Mouse (Mus musculus): Measurements from ENCODE around the gene Adgrv1. TPM values are rescaled to one million over a fixed set of nuclear protein-coding genes. Genes with fewer than 3 reads are reported as not detected.
A peak's percentile ranks its signal among the peaks of the same experiment; 100 is the strongest.

The Adgrv1 gene
- polyA plus RNA-seq, 2 experiments, result 0.08 to 0.24 TPM

GRCm38 (mm10) chr13:81358365-81358764, 274.6 kb downstream of the Adgrv1 start:
- TF ChIP-seq CTCF (IDR thresholded peaks at IDR 0.05; ENCODE audit: low read depth), result no peak
- no peak for TF ChIP-seq EP300 (IDR thresholded peaks at IDR 0.05; ENCODE audit: low read depth)
- Histone ChIP-seq H3K4me1 (replicated peaks; ENCODE audit: control insufficient read depth in 2 of 2, insufficient read depth in 2 of 2, low read length in 1 of 2) (no peaks in the 10 kb centered on the region), H3K9me3 (ENCODE audit: control insufficient read depth, low read length) (no peaks in the 10 kb centered on the region), H3K36me3 (replicated peaks; ENCODE audit: control insufficient read depth, insufficient read depth, low read depth) (no peaks in the 10 kb centered on the region), H3K4me3 (ENCODE audit: insufficient read depth in 1 of 2, low read depth in 2 of 2, low read length in 2 of 2) (no peak overlapping the region), H3K27ac (no peak overlapping the region), H3K4me2 (ENCODE audit: low read depth) (no peak overlapping the region), H3K27me3 (ENCODE audit: control insufficient read depth, insufficient read depth, low read length) (no peaks in the 10 kb centered on the region), H3K9ac (replicated peaks) (no peak overlapping the region)
- ATAC-seq (ENCODE audit: insufficient read depth) (no peak), DNase-seq (ENCODE audit: low read depth in 3 of 3, low spot score in 3 of 3) (no peak)
- WGBS (ENCODE audit: insufficient replicate concordance), result 67% methylated on average over 4 of the region's 4 CpGs

- Histone ChIP-seq H3K4me2 (ENCODE audit: low read depth) (no peak overlapping the region), H3K36me3 (replicated peaks; ENCODE audit: control insufficient read depth, insufficient read depth, low read depth) (no peaks in the 10 kb centered on the region), H3K27ac (no peak overlapping the region), H3K9me3 (ENCODE audit: control insufficient read depth, low read length) (no peaks in the 10 kb centered on the region), H3K4me3 (ENCODE audit: insufficient read depth in 1 of 2, low read depth in 2 of 2, low read length in 2 of 2) (no peak overlapping the region), H3K27me3 (ENCODE audit: control insufficient read depth, insufficient read depth, low read length) (no peaks in the 10 kb centered on the region), H3K4me1 (replicated peaks; ENCODE audit: control insufficient read depth in 2 of 2, insufficient read depth in 2 of 2, low read length in 1 of 2) (no peaks in the 10 kb centered on the region), H3K9ac (replicated peaks) (no peak overlapping the region)
- ATAC-seq (ENCODE audit: insufficient read depth) (no peak), DNase-seq (ENCODE audit: low read depth in 3 of 3, low spot score in 3 of 3) (no peak)
- 70% methylated on average over 3 of the region's 3 CpGs for WGBS (ENCODE audit: insufficient replicate concordance)
- no peak for TF ChIP-seq CTCF (IDR thresholded peaks at IDR 0.05; ENCODE audit: low read depth)
Measured at GRCm38 (mm10) chr13:81357215-81357614, 275.7 kb downstream of the Adgrv1 start.

- Histone ChIP-seq H3K27ac (no peak overlapping the region), H3K4me3 (ENCODE audit: insufficient read depth in 1 of 2, low read depth in 2 of 2, low read length in 2 of 2) (no peak overlapping the region), H3K27me3 (ENCODE audit: control insufficient read depth, insufficient read depth, low read length) (no peaks in the 10 kb centered on the region), H3K36me3 (replicated peaks; ENCODE audit: control insufficient read depth, insufficient read depth, low read depth) (no peaks in the 10 kb centered on the region), H3K9ac (replicated peaks) (no peak overlapping the region), H3K4me1 (replicated peaks; ENCODE audit: control insufficient read depth in 2 of 2, insufficient read depth in 2 of 2, low read length in 1 of 2) (peaks cover 0 to 8% of the 10 kb centered on the region in 2 experiments; a peak in 2 of 4 replicates), H3K9me3 (ENCODE audit: control insufficient read depth, low read length) (no peaks in the 10 kb centered on the region), H3K4me2 (ENCODE audit: low read depth) (no peak overlapping the region)
- DNase-seq (ENCODE audit: low read depth in 3 of 3, low spot score in 3 of 3) (no peak), ATAC-seq (ENCODE audit: insufficient read depth) (no peak)
- TF ChIP-seq EP300 (IDR thresholded peaks at IDR 0.05; ENCODE audit: low read depth) (no peak), CTCF (IDR thresholded peaks at IDR 0.05; ENCODE audit: low read depth) (no peak)
- 67% methylated on average over 5 of the region's 5 CpGs for WGBS (ENCODE audit: insufficient replicate concordance)
Measured at GRCm38 (mm10) chr13:81354587-81354986, 278.4 kb downstream of the Adgrv1 start.

- no peak overlapping the region for H3K27ac ChIP-seq
- H3K9me3 ChIP-seq (ENCODE audit: control insufficient read depth, low read length), result no peaks in the 10 kb centered on the region
- H3K4me2 ChIP-seq (ENCODE audit: low read depth), result no peak overlapping the region
- H3K27me3 ChIP-seq (ENCODE audit: control insufficient read depth, insufficient read depth, low read length), result no peaks in the 10 kb centered on the region
- no peak overlapping the region for H3K4me3 ChIP-seq (ENCODE audit: insufficient read depth in 1 of 2, low read depth in 2 of 2, low read length in 2 of 2)
- DNase-seq (ENCODE audit: low read depth in 3 of 3, low spot score in 3 of 3) (no peak), ATAC-seq (ENCODE audit: insufficient read depth) (no peak)
- TF ChIP-seq CTCF (IDR thresholded peaks at IDR 0.05; ENCODE audit: low read depth) (no peak), EP300 (IDR thresholded peaks at IDR 0.05; ENCODE audit: low read depth) (no peak)
- peaks cover 0 to 8% of the 10 kb centered on the region in 2 experiments; a peak in 2 of 4 replicates for H3K4me1 ChIP-seq (replicated peaks; ENCODE audit: control insufficient read depth in 2 of 2, insufficient read depth in 2 of 2, low read length in 1 of 2)
- WGBS (ENCODE audit: insufficient replicate concordance), result 22% methylated on average over 11 of the region's 11 CpGs
- no peak overlapping the region for H3K9ac ChIP-seq (replicated peaks)
- no peaks in the 10 kb centered on the region for H3K36me3 ChIP-seq (replicated peaks; ENCODE audit: control insufficient read depth, insufficient read depth, low read depth)
Measured at GRCm38 (mm10) chr13:81352296-81352695, 280.7 kb downstream of the Adgrv1 start.

- H3K27ac ChIP-seq, result no peak overlapping the region
- no peaks in the 10 kb centered on the region for H3K36me3 ChIP-seq (replicated peaks; ENCODE audit: control insufficient read depth, insufficient read depth, low read depth)
- no peak overlapping the region for H3K4me3 ChIP-seq (ENCODE audit: insufficient read depth in 1 of 2, low read depth in 2 of 2, low read length in 2 of 2)
- no peaks in the 10 kb centered on the region for H3K9me3 ChIP-seq (ENCODE audit: control insufficient read depth, low read length)
- no peak for TF ChIP-seq EP300 (IDR thresholded peaks at IDR 0.05; ENCODE audit: low read depth)
- no peak for TF ChIP-seq CTCF (IDR thresholded peaks at IDR 0.05; ENCODE audit: low read depth)
- H3K4me2 ChIP-seq (ENCODE audit: low read depth), result peak overlapping the region; percentile 18; the same call in 1 of the 2 replicates
- peaks cover 0 to 8% of the 10 kb centered on the region in 2 experiments; a peak in 2 of 4 replicates for H3K4me1 ChIP-seq (replicated peaks; ENCODE audit: control insufficient read depth in 2 of 2, insufficient read depth in 2 of 2, low read length in 1 of 2)
- H3K9ac ChIP-seq (replicated peaks), result no peak overlapping the region
- DNase-seq (ENCODE audit: low read depth in 3 of 3, low spot score in 3 of 3), result no peak
- peak; percentile 62; the same call in 1 of the 2 replicates for ATAC-seq (ENCODE audit: insufficient read depth)
- no peaks in the 10 kb centered on the region for H3K27me3 ChIP-seq (ENCODE audit: control insufficient read depth, insufficient read depth, low read length)
- WGBS (ENCODE audit: insufficient replicate concordance), result 21% methylated on average over 14 of the region's 14 CpGs
Measured at GRCm38 (mm10) chr13:81351462-81352155, 281.3 kb downstream of the Adgrv1 start.
